Mouse (Mus musculus): Measurements from ENCODE around the gene Hist1h2ae. TPM values are rescaled to one million over a fixed set of nuclear protein-coding genes. Genes with fewer than 3 reads are reported as not detected.

Gene Hist1h2ae
- polyA plus RNA-seq, 1 experiment: 174 TPM

DNA sequence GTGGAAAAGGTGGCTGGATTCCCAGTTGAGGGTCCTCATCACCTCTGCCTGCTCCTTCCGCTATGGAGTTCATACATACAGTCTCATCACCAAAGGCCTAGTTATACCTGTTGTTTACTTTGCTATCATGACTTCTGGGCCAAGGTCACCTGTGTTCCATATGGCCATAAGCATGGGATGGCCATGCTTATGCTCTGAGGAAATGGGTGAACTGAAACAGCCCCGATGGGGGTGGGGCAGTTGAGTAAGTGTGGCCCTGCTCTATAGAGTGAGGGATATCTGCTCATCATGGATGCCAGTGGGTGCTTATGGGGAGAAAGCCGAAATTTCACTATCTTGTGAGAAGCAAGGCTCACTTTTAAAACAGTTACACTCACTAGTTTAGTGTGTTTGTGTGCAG lies 34.0 kb upstream of the Hist1h2ae start:
- Histone ChIP-seq H3K36me3 (ENCODE audit: control insufficient read depth, insufficient read depth, low read length) (no peaks in the 10 kb centered on the region), H3K4me1 (replicated peaks; ENCODE audit: control insufficient read depth, insufficient read depth, low read length) (no peaks in the 10 kb centered on the region), H3K27ac (ENCODE audit: control insufficient read depth, insufficient read depth, low read length) (no peak overlapping the region), H3K27me3 (ENCODE audit: control insufficient read depth, insufficient read depth, low read length) (no peaks in the 10 kb centered on the region), H3K4me3 (ENCODE audit: control insufficient read depth, insufficient read depth, low read length) (no peak overlapping the region)
- WGBS: 92% methylated on average over 3 of the region's 3 CpGs
- no peak for DNase-seq
- TF ChIP-seq CTCF (IDR thresholded peaks at IDR 0.05; ENCODE audit: borderline replicate concordance, control insufficient read depth, extremely low read depth, insufficient read depth, low read length, poor library complexity) (no peak), POLR2A (IDR thresholded peaks at IDR 0.05; ENCODE audit: control insufficient read depth, extremely low read depth, insufficient read depth, low read length, poor library complexity) (no peak)

DNA sequence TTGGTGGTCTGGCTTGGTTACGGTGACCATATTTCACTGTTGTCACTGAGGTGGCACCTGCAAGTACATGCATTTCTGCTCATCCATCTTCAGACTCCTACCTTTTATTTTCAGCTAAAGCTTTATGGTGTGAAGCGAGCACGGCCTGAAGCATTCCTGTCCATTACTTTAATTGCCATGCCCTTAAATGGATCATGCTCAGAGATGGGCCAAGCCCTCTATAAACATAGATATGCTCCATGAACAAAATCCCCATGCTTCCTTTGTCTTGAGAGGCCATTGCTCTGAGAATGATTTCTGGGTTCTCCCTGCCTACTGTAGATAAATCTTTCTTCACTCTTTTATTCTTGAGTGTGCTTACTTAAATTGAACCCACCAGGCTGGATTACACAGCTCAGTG lies 33.4 kb upstream of the Hist1h2ae start:
- Histone ChIP-seq H3K27ac (ENCODE audit: control insufficient read depth, insufficient read depth, low read length) (no peak overlapping the region), H3K36me3 (ENCODE audit: control insufficient read depth, insufficient read depth, low read length) (no peaks in the 10 kb centered on the region), H3K4me3 (ENCODE audit: control insufficient read depth, insufficient read depth, low read length) (no peak overlapping the region), H3K4me1 (replicated peaks; ENCODE audit: control insufficient read depth, insufficient read depth, low read length) (no peaks in the 10 kb centered on the region), H3K27me3 (ENCODE audit: control insufficient read depth, insufficient read depth, low read length) (no peaks in the 10 kb centered on the region)
- TF ChIP-seq POLR2A (IDR thresholded peaks at IDR 0.05; ENCODE audit: control insufficient read depth, extremely low read depth, insufficient read depth, low read length, poor library complexity) (no peak), CTCF (IDR thresholded peaks at IDR 0.05; ENCODE audit: borderline replicate concordance, control insufficient read depth, extremely low read depth, insufficient read depth, low read length, poor library complexity) (no peak)
- DNase-seq: no peak
- WGBS: 97% methylated on average over 3 of the region's 3 CpGs

DNA sequence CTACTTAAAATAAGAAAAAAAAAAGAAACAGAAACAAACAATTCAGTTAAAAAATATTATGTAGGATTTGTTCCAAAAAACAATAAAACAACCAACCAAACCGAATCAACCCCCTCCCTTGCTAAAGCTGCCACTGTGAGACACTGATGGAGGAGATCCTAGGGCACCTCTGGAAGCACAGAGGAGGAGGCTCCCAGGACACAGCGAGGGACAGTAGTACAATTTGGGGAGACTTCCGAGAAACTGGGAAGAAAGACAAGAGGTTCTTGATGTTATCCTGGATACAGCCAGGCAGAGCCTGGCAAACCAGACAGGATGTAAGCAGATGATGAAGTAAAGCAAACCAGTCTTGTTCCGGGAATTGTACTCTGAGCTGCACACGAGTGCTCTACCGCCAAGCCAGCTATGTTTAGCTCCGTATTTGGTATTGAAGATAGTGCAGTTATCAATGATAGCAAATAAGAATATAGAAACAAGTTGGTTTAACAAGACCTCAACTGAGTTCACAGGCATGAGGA lies 32.2 kb upstream of the Hist1h2ae start:
- WGBS: 91% methylated on average over 7 of the region's 7 CpGs
- TF ChIP-seq CTCF (IDR thresholded peaks at IDR 0.05; ENCODE audit: borderline replicate concordance, control insufficient read depth, extremely low read depth, insufficient read depth, low read length, poor library complexity) (no peak), POLR2A (IDR thresholded peaks at IDR 0.05; ENCODE audit: control insufficient read depth, extremely low read depth, insufficient read depth, low read length, poor library complexity) (no peak)
- H3K27me3 ChIP-seq (ENCODE audit: control insufficient read depth, insufficient read depth, low read length): no peaks in the 10 kb centered on the region
- H3K4me3 ChIP-seq (ENCODE audit: control insufficient read depth, insufficient read depth, low read length): no peak overlapping the region
- H3K27ac ChIP-seq (ENCODE audit: control insufficient read depth, insufficient read depth, low read length): no peak overlapping the region
- no peaks in the 10 kb centered on the region for H3K36me3 ChIP-seq (ENCODE audit: control insufficient read depth, insufficient read depth, low read length)
- H3K4me1 ChIP-seq (replicated peaks; ENCODE audit: control insufficient read depth, insufficient read depth, low read length): no peaks in the 10 kb centered on the region
- no peak for DNase-seq

DNA sequence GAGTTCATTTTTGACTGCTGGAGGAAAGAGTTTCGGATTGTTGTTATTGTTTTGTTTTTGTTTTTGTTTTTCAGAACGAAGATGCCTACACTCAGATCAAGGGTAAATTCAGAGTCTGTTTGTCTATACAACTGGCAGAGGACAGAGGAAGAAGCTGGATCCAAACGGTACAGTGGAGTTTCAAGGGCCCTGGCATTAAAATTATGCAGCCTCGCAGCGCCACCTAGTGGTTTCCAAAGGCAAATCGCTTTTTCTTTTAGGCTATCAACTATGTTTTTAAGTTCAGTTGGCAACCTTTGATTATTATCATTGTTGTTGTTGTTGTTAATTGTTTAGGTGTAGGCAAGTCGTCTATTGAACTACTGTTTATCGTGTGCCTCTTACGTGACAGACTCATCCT lies 26.9 kb upstream of the Hist1h2ae start:
- no peak overlapping the region for H3K4me3 ChIP-seq (ENCODE audit: control insufficient read depth, insufficient read depth, low read length)
- H3K4me1 ChIP-seq (replicated peaks; ENCODE audit: control insufficient read depth, insufficient read depth, low read length): peaks cover 2% of the 10 kb centered on the region
- WGBS: 10% methylated on average over 9 of the region's 9 CpGs
- H3K27me3 ChIP-seq (ENCODE audit: control insufficient read depth, insufficient read depth, low read length): no peaks in the 10 kb centered on the region
- no peaks in the 10 kb centered on the region for H3K36me3 ChIP-seq (ENCODE audit: control insufficient read depth, insufficient read depth, low read length)
- DNase-seq: peak; percentile 80
- TF ChIP-seq POLR2A (IDR thresholded peaks at IDR 0.05; ENCODE audit: control insufficient read depth, extremely low read depth, insufficient read depth, low read length, poor library complexity) (no peak), CTCF (IDR thresholded peaks at IDR 0.05; ENCODE audit: borderline replicate concordance, control insufficient read depth, extremely low read depth, insufficient read depth, low read length, poor library complexity) (no peak)
- H3K27ac ChIP-seq (ENCODE audit: control insufficient read depth, insufficient read depth, low read length): no peak overlapping the region

DNA sequence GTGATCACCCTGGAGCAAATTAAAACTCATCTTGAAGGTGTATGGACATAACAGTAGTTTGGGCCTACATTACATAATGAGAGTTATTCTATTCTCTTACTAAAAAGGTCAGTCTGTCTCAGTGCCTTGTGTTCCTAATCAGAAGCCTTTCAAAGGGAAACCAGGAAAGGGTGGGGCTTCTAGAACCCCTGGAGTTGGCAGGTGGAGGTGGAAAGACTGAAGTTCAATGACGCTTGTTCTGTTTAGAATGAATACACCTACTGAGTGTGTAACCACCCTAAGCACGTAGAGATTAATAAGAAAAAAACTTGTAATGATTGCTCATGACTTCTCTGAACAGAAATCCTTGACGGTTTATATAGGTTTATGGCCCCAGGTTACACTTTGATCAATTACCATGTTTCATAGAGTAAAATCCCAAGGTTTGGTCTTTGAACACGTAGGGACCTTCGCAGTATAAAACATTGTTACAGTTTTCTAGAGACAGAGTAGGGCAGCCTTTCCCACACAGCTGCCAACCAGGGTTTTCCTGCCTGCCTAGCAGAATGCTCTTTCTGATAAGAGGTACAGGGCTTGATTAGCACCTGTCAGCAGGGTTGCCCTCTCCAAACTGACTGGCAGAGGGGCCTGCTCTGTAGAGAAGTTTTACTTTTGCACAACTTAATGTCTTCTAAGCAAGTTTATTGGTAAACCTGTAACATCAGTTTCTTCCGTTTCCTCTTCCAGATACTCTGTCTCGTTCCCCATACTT lies 24.8 kb upstream of the Hist1h2ae start:
- 79% methylated on average over 7 of the region's 7 CpGs for WGBS
- Histone ChIP-seq H3K27me3 (ENCODE audit: control insufficient read depth, insufficient read depth, low read length) (no peaks in the 10 kb centered on the region), H3K27ac (ENCODE audit: control insufficient read depth, insufficient read depth, low read length) (no peak overlapping the region), H3K36me3 (ENCODE audit: control insufficient read depth, insufficient read depth, low read length) (no peaks in the 10 kb centered on the region), H3K4me3 (ENCODE audit: control insufficient read depth, insufficient read depth, low read length) (no peak overlapping the region), H3K4me1 (replicated peaks; ENCODE audit: control insufficient read depth, insufficient read depth, low read length) (peaks cover 2% of the 10 kb centered on the region)
- TF ChIP-seq POLR2A (IDR thresholded peaks at IDR 0.05; ENCODE audit: control insufficient read depth, extremely low read depth, insufficient read depth, low read length, poor library complexity) (no peak), CTCF (IDR thresholded peaks at IDR 0.05; ENCODE audit: borderline replicate concordance, control insufficient read depth, extremely low read depth, insufficient read depth, low read length, poor library complexity) (no peak)
- no peak for DNase-seq

DNA sequence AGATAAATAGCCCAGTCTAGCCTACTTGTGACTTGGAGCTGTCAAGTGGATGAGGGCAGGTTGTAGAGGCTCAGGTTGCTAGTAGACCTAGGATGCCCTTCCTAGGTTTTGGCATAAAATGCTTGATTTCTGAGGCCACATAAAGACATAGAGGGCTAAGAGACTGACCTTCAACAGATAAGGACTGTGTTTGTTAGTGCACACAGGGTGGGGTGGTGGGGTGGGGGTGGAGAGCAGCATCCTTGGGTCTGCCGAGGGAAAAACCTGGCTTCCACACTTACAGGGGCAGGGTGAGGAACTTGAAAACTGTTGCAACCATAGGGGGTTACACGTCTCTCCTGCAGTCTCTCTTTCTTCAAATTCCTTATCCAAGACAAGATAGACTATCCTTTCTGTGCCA lies 24.2 kb upstream of the Hist1h2ae start:
- H3K4me3 ChIP-seq (ENCODE audit: control insufficient read depth, insufficient read depth, low read length): no peak overlapping the region
- H3K4me1 ChIP-seq (replicated peaks; ENCODE audit: control insufficient read depth, insufficient read depth, low read length): peaks cover 2% of the 10 kb centered on the region
- no peak overlapping the region for H3K27ac ChIP-seq (ENCODE audit: control insufficient read depth, insufficient read depth, low read length)
- no peak for DNase-seq
- H3K27me3 ChIP-seq (ENCODE audit: control insufficient read depth, insufficient read depth, low read length): no peaks in the 10 kb centered on the region
- WGBS: 90% methylated on average over 2 of the region's 2 CpGs
- no peaks in the 10 kb centered on the region for H3K36me3 ChIP-seq (ENCODE audit: control insufficient read depth, insufficient read depth, low read length)
- TF ChIP-seq POLR2A (IDR thresholded peaks at IDR 0.05; ENCODE audit: control insufficient read depth, extremely low read depth, insufficient read depth, low read length, poor library complexity) (no peak), CTCF (IDR thresholded peaks at IDR 0.05; ENCODE audit: borderline replicate concordance, control insufficient read depth, extremely low read depth, insufficient read depth, low read length, poor library complexity) (no peak)

Measured in thymus, adult 2 months (tissue).